Mouse (Mus musculus) heart, adult 2 months (tissue): ENCODE results near the gene Cpt1b. TPM values are rescaled to one million over a fixed set of nuclear protein-coding genes. Genes with fewer than 3 reads are reported as not detected.

Source experiments
- DNase-seq, 2 experiments: peaks; one replicate each; pipeline ENCODE4 v3.0.0; 2021
- H3K27ac ChIP-seq: fragments of 200-600 bp; 2 replicates; pipeline ENCODE4 v1.8.1; 2022
- H3K27me3 ChIP-seq: fragments of 200-500 bp; 2 replicates; pipeline ENCODE4 v1.6.1; 2012; ENCODE audit warnings: mild to moderate bottlenecking, low read length, inconsistent platforms, mixed read lengths; ENCODE audit not compliant: control insufficient read depth, insufficient read depth
- H3K36me3 ChIP-seq: fragments of 200-500 bp; 2 replicates; pipeline ENCODE4 v1.6.1; 2012; ENCODE audit warnings: low read length, inconsistent platforms; ENCODE audit not compliant: control insufficient read depth, insufficient read depth
- H3K4me1 ChIP-seq: fragments of 200-500 bp; 2 replicates; pipeline ENCODE4 v1.6.1; 2011; ENCODE audit warnings: low read length; ENCODE audit not compliant: control insufficient read depth, insufficient read depth
- H3K4me3 ChIP-seq: fragments of 200-600 bp; 2 replicates; pipeline ENCODE4 v1.8.1; 2022
- H3K79me2 ChIP-seq: fragments of 200-500 bp; replicated peaks from 2 replicates; pipeline ENCODE4 v1.6.1; 2012; ENCODE audit warnings: mild to moderate bottlenecking, inconsistent platforms, low read length, moderate library complexity, mixed read lengths; ENCODE audit not compliant: control insufficient read depth, insufficient read depth
- H3K9ac ChIP-seq: fragments of 200-500 bp; 2 replicates; pipeline ENCODE4 v1.6.1; 2012; ENCODE audit warnings: low read depth, mild to moderate bottlenecking, control low read depth, inconsistent platforms, low read length, mixed read lengths
- CTCF ChIP-seq: fragments of 200-600 bp; IDR thresholded peaks from 2 replicates; pipeline ENCODE4 v1.8.1; 2022; ENCODE audit warnings: antibody characterized with exemption, mild to moderate bottlenecking, moderate library complexity
- EP300 ChIP-seq: fragments of 200-500 bp; IDR thresholded peaks from 2 replicates; pipeline ENCODE4 v1.6.1; 2011; ENCODE audit warnings: low read depth, low read length, control low read depth; ENCODE audit not compliant: insufficient read depth
- POLR2A ChIP-seq: fragments of 200-500 bp; IDR thresholded peaks from 2 replicates; pipeline ENCODE4 v1.6.1; 2011; ENCODE audit warnings: mild to moderate bottlenecking, low read depth, low read length, control low read depth; ENCODE audit not compliant: insufficient read depth
- WGBS: fragments of 180-500 bp; shearing (Covaris S2); methylation state at CpG from one replicate; pipeline ENCODE4 v1.1.7; 2018; 5-methylcytosine and 5-hydroxymethylcytosine counted together
- intact Hi-C: fragments of 180-260 bp; cut with DNase I; formaldehyde crosslinking; loops from one replicate; pipeline ENCODE4 v1.15.1; 2025
- polyA plus RNA-seq: library from polyadenylated mRNA; depleted of rRNA; stranded (reverse); fragments of >200 nt; gene quantifications from 2 replicates; pipeline ENCODE4 v1.2.3, GENCODE M21; 2012
- total RNA-seq, 2 experiments: library from RNA; stranded (reverse); gene quantifications; 2 replicates each; pipeline ENCODE4 v1.2.3; 2021

Gene Cpt1b
- total and polyA plus RNA-seq, 3 experiments = 565 to 786 (median 584) TPM

DNA sequence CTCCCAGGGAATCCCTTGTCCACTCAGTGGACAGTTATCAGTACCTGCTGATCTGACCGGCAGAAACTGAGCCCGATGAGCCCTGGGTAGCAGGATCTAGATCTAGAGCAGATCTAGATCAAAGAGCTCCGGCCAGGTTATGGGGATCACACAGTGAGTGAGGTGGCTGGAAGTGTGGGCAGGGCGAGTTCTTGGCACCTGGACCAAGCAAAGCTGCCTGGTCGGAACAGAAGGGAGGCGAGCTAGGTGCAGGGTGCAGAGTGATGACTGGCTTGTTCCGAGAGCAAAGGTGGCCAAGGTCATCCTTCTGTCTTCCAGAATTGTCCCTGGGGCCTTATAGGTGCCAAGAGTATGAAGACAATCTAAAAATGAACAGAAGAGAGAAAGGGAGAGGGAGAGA is 34.2 kb upstream of the Cpt1b start:
- TF ChIP-seq CTCF (no peak), POLR2A (no peak), EP300 (no peak)
- no peak overlapping the region for H3K9ac ChIP-seq
- intact Hi-C loops = no loop called here
- DNase-seq = no peak
- no peaks in the 10 kb centered on the region for H3K36me3 ChIP-seq
- no peaks in the 10 kb centered on the region for H3K4me1 ChIP-seq
- H3K27ac ChIP-seq = no peak overlapping the region
- peaks cover 1% of the 10 kb centered on the region; the same call in 1 of the 2 replicates for H3K27me3 ChIP-seq
- no peaks in the 10 kb centered on the region for H3K79me2 ChIP-seq
- no peak overlapping the region for H3K4me3 ChIP-seq
- WGBS = 60% methylated on average over 7 of the region's 7 CpGs

DNA sequence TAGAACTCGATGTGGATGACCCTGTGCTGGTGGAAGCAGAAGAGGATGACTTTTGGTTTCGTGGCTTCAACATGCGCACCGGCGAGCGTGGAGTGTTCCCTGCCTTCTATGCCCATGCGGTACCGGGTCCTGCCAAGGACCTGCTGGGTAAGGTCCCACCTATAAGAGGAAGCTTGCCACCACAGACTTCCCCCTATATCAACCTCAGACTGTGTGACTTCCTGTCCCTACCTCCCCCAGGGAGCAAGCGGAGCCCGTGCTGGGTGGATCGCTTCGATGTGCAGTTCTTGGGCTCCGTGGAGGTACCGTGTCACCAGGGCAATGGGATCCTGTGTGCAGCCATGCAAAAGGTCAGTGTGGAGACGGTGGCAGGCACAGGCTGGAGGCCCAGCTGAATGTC is 33.3 kb upstream of the Cpt1b start:
- H3K4me3 ChIP-seq = no peak overlapping the region
- intact Hi-C loops = no loop called here
- H3K27ac ChIP-seq = no peak overlapping the region
- no peak for DNase-seq
- WGBS = 74% methylated on average over 15 of the region's 15 CpGs
- H3K36me3 ChIP-seq = no peaks in the 10 kb centered on the region
- H3K79me2 ChIP-seq = no peaks in the 10 kb centered on the region
- TF ChIP-seq CTCF (no peak), POLR2A (no peak), EP300 (no peak)
- H3K27me3 ChIP-seq = peaks cover 4% of the 10 kb centered on the region; the same call in 1 of the 2 replicates
- no peak overlapping the region for H3K9ac ChIP-seq
- no peaks in the 10 kb centered on the region for H3K4me1 ChIP-seq

DNA sequence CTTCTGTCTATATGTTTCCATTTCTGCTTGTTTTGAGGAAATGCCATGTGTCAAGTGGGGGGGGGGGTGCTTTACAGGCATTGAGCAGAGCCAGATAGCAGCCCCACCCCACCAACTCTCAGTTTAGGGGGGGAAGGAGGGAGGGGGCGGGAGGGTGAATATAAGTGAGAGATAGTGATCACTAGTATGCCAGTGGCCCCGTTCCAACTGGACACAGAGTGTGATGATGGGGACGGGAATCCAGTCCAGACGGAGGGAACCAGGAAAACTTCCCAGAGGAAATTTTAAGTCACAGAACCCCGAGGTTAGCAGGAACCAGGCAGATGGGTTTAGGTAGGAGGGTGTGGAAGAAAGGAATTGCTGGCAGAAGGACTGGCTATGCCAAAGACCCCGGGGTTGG is 30.0 kb upstream of the Cpt1b start:
- no peaks in the 10 kb centered on the region for H3K79me2 ChIP-seq
- peaks cover 6% of the 10 kb centered on the region; the same call in 1 of the 2 replicates for H3K27me3 ChIP-seq
- H3K9ac ChIP-seq = no peak overlapping the region
- no peaks in the 10 kb centered on the region for H3K4me1 ChIP-seq
- H3K4me3 ChIP-seq = no peak overlapping the region
- TF ChIP-seq POLR2A (no peak), EP300 (no peak), CTCF (no peak)
- WGBS = 45% methylated on average over 6 of the region's 6 CpGs
- no peaks in the 10 kb centered on the region for H3K36me3 ChIP-seq
- intact Hi-C loops = no loop called here
- no peak overlapping the region for H3K27ac ChIP-seq
- no peak for DNase-seq

DNA sequence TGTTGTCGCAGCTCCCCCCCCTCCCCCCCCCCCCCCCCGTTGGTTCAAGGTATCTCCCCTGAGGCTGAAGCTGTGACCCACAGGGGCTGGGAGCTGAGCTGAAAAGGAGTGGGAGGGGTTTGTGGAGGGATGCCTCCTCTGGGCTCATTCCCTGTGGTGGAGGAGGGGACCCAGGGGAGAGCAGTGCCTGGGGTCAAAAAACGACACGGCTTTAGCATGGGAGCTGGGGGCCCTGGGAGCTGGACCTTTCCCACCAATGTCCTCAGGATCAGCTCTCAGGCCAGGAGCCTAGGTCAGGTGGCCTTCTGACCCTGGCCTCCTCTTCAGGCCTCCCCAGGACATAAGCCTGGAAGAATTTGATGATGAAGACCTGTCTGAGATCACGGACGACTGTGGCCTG is 29.2 kb upstream of the Cpt1b start:
- peaks cover 6% of the 10 kb centered on the region; the same call in 1 of the 2 replicates for H3K27me3 ChIP-seq
- H3K27ac ChIP-seq = no peak overlapping the region
- no peak for DNase-seq
- intact Hi-C loops = no loop called here
- H3K79me2 ChIP-seq = no peaks in the 10 kb centered on the region
- H3K36me3 ChIP-seq = no peaks in the 10 kb centered on the region
- no peaks in the 10 kb centered on the region for H3K4me1 ChIP-seq
- 23% methylated on average over 5 of the region's 6 CpGs for whole genome bisulfite sequencing
- TF ChIP-seq EP300 = no peak
- no peak for TF ChIP-seq CTCF
- no peak for TF ChIP-seq POLR2A
- H3K4me3 ChIP-seq = no peak overlapping the region
- H3K9ac ChIP-seq = no peak overlapping the region

DNA sequence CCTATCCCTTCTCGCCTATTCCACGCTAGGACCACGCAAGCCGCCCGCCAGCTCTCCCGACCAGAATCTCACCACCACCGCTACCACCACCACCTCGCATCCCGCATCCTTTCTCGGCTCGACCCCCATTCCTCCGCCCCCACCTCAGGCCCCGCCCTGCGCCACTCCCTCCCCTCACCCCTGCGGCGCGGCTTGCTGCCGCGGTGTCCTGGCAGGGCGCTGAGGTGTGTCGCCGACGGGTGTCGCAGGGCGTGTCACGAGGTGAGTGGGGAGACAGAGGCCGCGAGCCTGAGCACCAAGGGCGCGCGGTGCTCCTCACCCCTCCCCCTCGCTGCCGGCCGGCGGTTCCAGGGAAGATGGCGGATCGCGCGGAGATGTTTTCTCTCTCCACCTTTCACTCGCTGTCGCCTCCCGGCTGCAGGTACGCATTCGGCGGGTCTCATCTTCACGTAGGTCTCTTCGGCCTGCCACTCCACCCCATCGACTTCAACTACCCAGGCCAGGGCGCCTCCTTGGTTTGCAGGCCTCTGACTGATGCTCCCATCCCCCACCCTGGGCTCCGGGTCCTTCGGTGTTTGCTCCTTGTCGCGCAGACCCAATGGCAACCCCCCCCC is 28.3 kb upstream of the Cpt1b start, which contains the start of gene Mapk8ip2:
Gene Mapk8ip2, plus strand, starts transcription at position 49 of the 614 bp plus-strand sequence.
- no peaks in the 10 kb centered on the region for H3K4me1 ChIP-seq
- H3K27me3 ChIP-seq = peaks cover 6% of the 10 kb centered on the region; the same call in 1 of the 2 replicates
- 1% methylated on average over 53 of the region's 53 CpGs for WGBS

DNA sequence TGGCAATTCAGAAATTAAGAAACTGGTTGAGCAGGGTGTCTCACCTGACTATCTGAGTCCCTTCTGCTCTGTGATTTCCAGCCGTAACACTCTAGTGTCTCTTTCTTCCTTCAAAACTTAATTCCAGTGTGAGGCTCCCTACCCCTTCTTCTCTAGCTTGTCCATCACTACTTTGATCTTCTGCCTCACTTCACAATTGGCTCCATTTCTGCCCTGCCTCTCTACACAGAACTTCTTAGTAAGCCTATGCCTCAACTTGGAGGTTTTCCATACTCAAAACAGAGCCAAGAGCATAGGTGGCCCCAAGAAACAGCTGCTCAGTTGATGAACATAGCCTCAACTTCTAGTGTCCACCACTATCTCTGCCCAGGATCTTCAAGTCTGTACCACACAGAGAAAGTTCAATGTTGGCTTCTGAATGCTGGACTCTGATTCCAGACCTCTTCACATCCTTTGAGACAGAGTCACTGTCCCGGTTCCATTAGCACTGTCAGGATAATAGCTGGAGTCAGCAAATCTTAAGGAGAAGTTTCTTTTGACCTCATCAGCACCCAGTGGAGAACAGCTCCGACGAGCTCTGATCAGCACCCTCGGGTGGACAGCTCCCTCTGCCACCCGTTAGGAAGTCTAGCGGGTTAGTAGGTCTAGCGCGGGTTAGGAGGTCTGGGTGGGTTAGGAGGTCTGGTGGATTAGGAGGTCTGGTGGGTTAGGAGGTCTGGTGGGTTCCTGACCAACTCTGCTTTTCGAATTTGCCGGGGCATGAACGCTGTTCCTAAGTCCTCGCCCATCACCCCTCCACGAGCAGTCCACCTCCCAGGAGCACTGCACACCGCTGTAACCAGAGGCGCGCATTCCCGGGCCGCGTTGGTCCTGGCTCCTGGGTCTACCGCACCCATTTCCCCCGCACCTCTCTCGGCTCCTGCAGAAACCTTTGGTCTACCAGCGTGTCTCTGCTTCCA is 27.5 kb upstream of the Cpt1b start:
- peak; percentile 51 to 75 for DNase-seq
- intact Hi-C loops = no loop called here
- Histone ChIP-seq H3K4me3 (no peak overlapping the region), H3K79me2 (no peaks in the 10 kb centered on the region), H3K4me1 (no peaks in the 10 kb centered on the region), H3K27ac (no peak overlapping the region), H3K27me3 (peaks cover 6% of the 10 kb centered on the region; the same call in 1 of the 2 replicates), H3K9ac (no peak overlapping the region), H3K36me3 (no peaks in the 10 kb centered on the region)
- TF ChIP-seq POLR2A = no peak
- TF ChIP-seq CTCF = no peak
- 0 out of 2 replicates have a peak, but pooled peaks have one; percentile 21 for TF ChIP-seq EP300
- WGBS = 6% methylated on average over 24 of the region's 24 CpGs

More for the DNA sequence above, 28.3 kb upstream of the Cpt1b start, which contains the start of gene Mapk8ip2:
- TF ChIP-seq EP300 = no peak
- TF ChIP-seq POLR2A = no peak
- TF ChIP-seq CTCF = no peak
- Histone ChIP-seq H3K4me3 (peak within 1 kb of the TSS; percentile 14; the same call in 1 of the 2 replicates), H3K79me2 (no peaks in the 10 kb centered on the region), H3K27ac (no peak within 1 kb of the TSS), H3K36me3 (no peaks in the 10 kb centered on the region), H3K9ac (no peak within 1 kb of the TSS)
- intact Hi-C loops = no loop called here
- DNase-seq = no peak
